Mouse (Mus musculus) heart, postnatal 10 days (tissue): ENCODE results near the gene Aqp11. TPM values are rescaled to one million over a fixed set of nuclear protein-coding genes. Genes with fewer than 3 reads are reported as not detected.

Experiments
- DNase-seq, 2 experiments: peaks; one replicate each; pipeline ENCODE4 v3.0.0; 2021
- intact Hi-C: fragments of 180-260 bp; cut with DNase I; formaldehyde crosslinking; loops from one replicate; pipeline ENCODE4 v1.15.1; 2025
- total RNA-seq, 2 experiments: library from RNA; stranded (reverse); gene quantifications; 2 replicates each; pipeline ENCODE4 v1.2.3; 2021

Gene Aqp11
- total RNA-seq, 2 experiments from 2014 or later = 1.1 to 1.4 TPM

- DNase-seq = no peak
- intact Hi-C loops = no loop called here
Measured at GRCm38 (mm10) chr7:97717326-97717725, 20.8 kb downstream of the Aqp11 start.

GRCm38 (mm10) chr7:97714651-97715050, 23.4 kb downstream of the Aqp11 start:
- intact Hi-C loops = no loop called here
- no peak for DNase-seq

GRCm38 (mm10) chr7:97709204-97709603, 28.9 kb downstream of the Aqp11 start:
- intact Hi-C loops = no loop called here

GRCm38 (mm10) chr7:97707809-97708208, 30.3 kb downstream of the Aqp11 start:
- intact Hi-C loops = no loop called here

More at GRCm38 (mm10) chr7:97709204-97709603, 28.9 kb downstream of the Aqp11 start:
- no peak for DNase-seq

GRCm38 (mm10) chr7:97707123-97707522, 31.0 kb downstream of the Aqp11 start:
- intact Hi-C loops = no loop called here
- DNase-seq = no peak

More at GRCm38 (mm10) chr7:97707809-97708208, 30.3 kb downstream of the Aqp11 start:
- DNase-seq = no peak

GRCm38 (mm10) chr7:97701106-97701505, 37.0 kb downstream of the Aqp11 start:
- no peak for DNase-seq
- intact Hi-C loops = no loop called here

GRCm38 (mm10) chr7:97700173-97700572, 37.9 kb downstream of the Aqp11 start:
- no peak for DNase-seq
- intact Hi-C loops = no loop called here

- intact Hi-C loops = loop anchor here (5.0 kb wide), 2 partner anchors 119 to 214 kb away; partner anchors contain the start of genes Aamdc, Ints4 and Rsf1
- peak; percentile 94 to 97 for DNase-seq
Measured at GRCm38 (mm10) chr7:97696506-97697254, 41.4 kb downstream of the Aqp11 start, which contains the start of gene Clns1a. Clns1a (plus strand) TSS chr7:97696634.

- no peak for DNase-seq
- intact Hi-C loops = loop anchor here (5.0 kb wide), 2 partner anchors 119 to 214 kb away; partner anchors contain the start of genes Aamdc, Ints4 and Rsf1
Measured at GRCm38 (mm10) chr7:97696133-97696505, 42.0 kb downstream of the Aqp11 start.

GRCm38 (mm10) chr7:97695441-97695840, 42.6 kb downstream of the Aqp11 start:
- no peak for DNase-seq
- intact Hi-C loops = loop anchor here (5.0 kb wide), 2 partner anchors 118 to 213 kb away; partner anchors contain the start of genes Aamdc, Ints4 and Rsf1

- intact Hi-C loops = no loop called here
- no peak for DNase-seq
Measured at GRCm38 (mm10) chr7:97687831-97688230, 50.3 kb downstream of the Aqp11 start.

- intact Hi-C loops = loop anchor here (2.0 to 5.0 kb wide), 2 partner anchors 102 to 254 kb away; partner anchors contain the start of genes Aamdc and Rsf1
- DNase-seq = peak in 1 of 2 experiments; percentile 24
Measured at GRCm38 (mm10) chr7:97679239-97679638, 58.9 kb downstream of the Aqp11 start.

Other genes starting within 250 kb of the Aqp11 start
- gene Aamdc, start 158.8 kb downstream of the Aqp11 start, total RNA-seq = 10 to 100 TPM; 41.8 to 53.9 TPM
- 10 to 100 TPM; 17.0 to 20.0 TPM for gene Rsf1, start 158.4 kb downstream of the Aqp11 start, total RNA-seq
- 10 to 100 TPM; 33.3 to 40.5 TPM for gene Clns1a, start 41.7 kb downstream of the Aqp11 start, total RNA-seq
- 1 to 10 TPM in 1 of 2 experiments, under 1 TPM in 1; 0.72 to 1.8 TPM for gene Pak1, start 50.3 kb upstream of the Aqp11 start, total RNA-seq
- not detected for gene Gdpd4, start 181.7 kb upstream of the Aqp11 start, total RNA-seq